Mouse (Mus musculus): Measurements from ENCODE around the gene Crybg1. TPM values are rescaled to one million over a fixed set of nuclear protein-coding genes. Genes with fewer than 3 reads are reported as not detected.

The Crybg1 gene
- polyA plus RNA-seq, 1 experiment from 2014 or later: 0.39 TPM

DNA sequence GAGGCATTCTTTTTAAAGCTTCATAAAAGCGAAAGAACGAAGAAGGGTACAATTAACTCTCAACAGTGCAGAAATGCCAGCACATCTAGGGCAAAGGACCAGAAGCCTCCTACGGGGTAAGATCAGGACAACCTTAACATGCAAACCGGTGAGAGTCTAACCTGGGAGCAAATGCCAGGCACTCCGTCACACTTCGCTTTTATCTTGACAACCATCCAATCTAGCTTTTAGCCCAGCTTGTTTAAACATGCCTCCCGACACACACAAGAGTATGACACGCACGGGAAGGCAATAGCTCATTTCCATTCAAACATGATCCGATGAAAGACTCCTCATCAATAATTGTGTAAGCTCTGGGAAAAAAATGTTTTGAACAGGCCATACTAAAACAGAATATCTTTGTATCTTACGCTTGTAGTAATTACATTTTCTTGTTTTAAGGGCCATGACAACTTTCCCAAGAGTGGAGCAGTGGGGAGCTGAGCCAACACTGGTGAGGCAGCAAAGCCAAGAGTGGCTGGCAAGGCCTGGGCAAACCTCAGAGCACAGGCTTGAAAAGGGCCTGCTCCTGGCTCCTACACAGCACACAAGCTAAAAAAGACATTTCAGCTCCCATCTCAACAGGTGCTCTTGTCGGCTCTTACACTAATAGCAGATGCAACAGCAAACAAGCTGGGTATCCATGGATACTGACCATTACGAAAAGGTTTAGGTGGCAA lies 10.4 kb downstream of the Crybg1 start:
- peaks cover 4% of the 10 kb centered on the region; the same call in 1 of the 2 replicates for H3K4me1 ChIP-seq
- no peak overlapping the region for H3K27ac ChIP-seq
- H3K4me2 ChIP-seq (replicated peaks): no peak overlapping the region
- no peaks in the 10 kb centered on the region for H3K36me3 ChIP-seq
- WGBS: 83% methylated on average over 13 of the region's 13 CpGs
- H3K27me3 ChIP-seq: no peaks in the 10 kb centered on the region
- ATAC-seq (ENCODE audit: low FRiP score): no peak
- no peak overlapping the region for H3K9ac ChIP-seq
- no peak overlapping the region for H3K4me3 ChIP-seq
- H3K9me3 ChIP-seq (replicated peaks): no peaks in the 10 kb centered on the region

DNA sequence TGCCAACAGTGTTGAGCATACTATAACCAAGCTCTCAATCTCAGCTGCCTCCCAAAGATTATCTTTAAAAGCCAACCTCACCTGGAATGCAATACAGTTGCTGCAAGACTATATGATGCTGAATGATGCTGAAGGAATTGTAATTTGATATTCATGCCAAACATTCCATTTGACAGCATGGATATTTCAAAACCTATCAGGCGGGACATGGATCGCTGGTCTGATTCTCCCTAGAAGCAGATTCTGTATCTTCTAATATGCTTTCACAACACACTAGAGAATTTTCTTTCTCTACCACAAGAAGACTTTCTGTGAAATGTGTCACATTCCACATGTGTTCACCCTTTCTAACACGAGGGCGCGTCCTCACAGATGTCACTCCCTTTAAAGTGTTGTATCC lies 22.6 kb downstream of the Crybg1 start:
- Histone ChIP-seq H3K9ac (no peak overlapping the region), H3K4me3 (no peak overlapping the region), H3K27me3 (no peaks in the 10 kb centered on the region), H3K4me1 (no peaks in the 10 kb centered on the region), H3K27ac (no peak overlapping the region), H3K36me3 (no peaks in the 10 kb centered on the region), H3K9me3 (replicated peaks) (no peaks in the 10 kb centered on the region), H3K4me2 (replicated peaks) (no peak overlapping the region)
- WGBS: 91% methylated on average over 5 of the region's 5 CpGs
- no peak for ATAC-seq (ENCODE audit: low FRiP score)

DNA sequence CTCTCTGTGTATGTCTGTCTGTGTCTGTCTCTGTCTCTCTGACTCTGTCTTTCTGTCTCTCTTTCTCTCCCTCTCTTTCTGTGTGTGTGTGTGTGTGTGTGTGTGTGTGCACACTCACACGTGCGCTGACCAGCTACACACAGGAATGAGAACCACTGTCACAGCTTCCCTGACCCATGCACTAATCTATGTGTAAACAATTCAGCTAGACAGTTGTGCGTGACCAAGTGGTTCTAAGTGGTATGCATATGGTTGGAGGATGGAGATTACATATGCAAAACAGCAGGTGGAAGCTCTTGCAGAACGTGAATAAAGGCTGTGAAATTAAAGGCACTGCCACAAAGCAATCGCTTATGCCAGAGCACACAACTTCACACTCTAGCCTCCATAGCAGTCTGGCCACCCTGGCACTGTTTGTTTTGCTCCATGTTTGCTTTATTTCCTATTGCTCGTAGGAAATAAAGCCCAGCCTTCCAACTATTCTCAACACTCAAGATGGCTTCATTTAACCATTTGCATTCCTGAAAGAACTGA lies 24.2 kb downstream of the Crybg1 start:
- no peak overlapping the region for H3K4me2 ChIP-seq (replicated peaks)
- no peaks in the 10 kb centered on the region for H3K36me3 ChIP-seq
- H3K4me3 ChIP-seq: no peak overlapping the region
- WGBS: 58% methylated on average over 6 of the region's 6 CpGs
- H3K9me3 ChIP-seq (replicated peaks): no peaks in the 10 kb centered on the region
- no peak overlapping the region for H3K27ac ChIP-seq
- ATAC-seq (ENCODE audit: low FRiP score): peak; percentile 60
- H3K27me3 ChIP-seq: no peaks in the 10 kb centered on the region
- no peak overlapping the region for H3K9ac ChIP-seq
- H3K4me1 ChIP-seq: no peaks in the 10 kb centered on the region

DNA sequence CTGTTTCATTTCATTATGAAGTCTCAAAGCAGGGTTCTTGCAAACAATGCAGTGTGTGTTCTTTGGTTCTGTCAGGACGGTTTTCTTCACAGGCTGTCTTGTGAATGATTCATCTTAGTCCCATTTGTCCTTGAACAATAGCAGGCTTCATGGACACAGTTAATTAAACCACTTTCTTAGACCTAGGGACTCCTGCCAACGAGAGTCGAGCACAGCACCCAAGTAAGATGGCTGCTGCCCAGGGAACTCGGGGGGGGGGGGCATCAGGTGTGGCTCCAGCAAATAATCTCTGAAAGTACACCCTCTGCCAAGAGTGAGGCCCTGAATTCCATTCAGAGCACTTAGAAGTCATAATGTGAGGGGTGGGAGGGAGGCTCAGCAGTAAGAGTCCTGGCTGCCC lies 30.0 kb downstream of the Crybg1 start:
- no peaks in the 10 kb centered on the region for H3K9me3 ChIP-seq (replicated peaks)
- no peak for ATAC-seq (ENCODE audit: low FRiP score)
- no peak overlapping the region for H3K4me3 ChIP-seq
- H3K4me1 ChIP-seq: no peaks in the 10 kb centered on the region
- H3K36me3 ChIP-seq: no peaks in the 10 kb centered on the region
- H3K9ac ChIP-seq: no peak overlapping the region
- no peak overlapping the region for H3K27ac ChIP-seq
- no peak overlapping the region for H3K4me2 ChIP-seq (replicated peaks)
- 34% methylated on average over 4 of the region's 4 CpGs for WGBS
- no peaks in the 10 kb centered on the region for H3K27me3 ChIP-seq

GRCm38 (mm10) chr10:44116796-44117195 lies 31.9 kb downstream of the Crybg1 start:
- Histone ChIP-seq H3K27me3 (no peaks in the 10 kb centered on the region), H3K4me3 (no peak overlapping the region), H3K4me1 (no peaks in the 10 kb centered on the region), H3K9ac (no peak overlapping the region), H3K36me3 (no peaks in the 10 kb centered on the region), H3K4me2 (replicated peaks) (no peak overlapping the region), H3K9me3 (replicated peaks) (no peaks in the 10 kb centered on the region), H3K27ac (no peak overlapping the region)
- no peak for ATAC-seq (ENCODE audit: low FRiP score)
- 92% methylated on average over 5 of the region's 5 CpGs for WGBS

GRCm38 (mm10) chr10:44114611-44115010 lies 34.0 kb downstream of the Crybg1 start:
- Histone ChIP-seq H3K27me3 (no peaks in the 10 kb centered on the region), H3K4me1 (no peaks in the 10 kb centered on the region), H3K4me3 (no peak overlapping the region), H3K36me3 (no peaks in the 10 kb centered on the region), H3K4me2 (replicated peaks) (no peak overlapping the region), H3K9me3 (replicated peaks) (no peaks in the 10 kb centered on the region), H3K27ac (no peak overlapping the region), H3K9ac (no peak overlapping the region)
- ATAC-seq (ENCODE audit: low FRiP score): no peak
- WGBS: 70% methylated on average over 4 of the region's 4 CpGs

- WGBS: 88% methylated on average over 12 of the region's 12 CpGs
- no peak overlapping the region for H3K27ac ChIP-seq
- no peak for ATAC-seq (ENCODE audit: low FRiP score)
Observed at GRCm38 (mm10) chr10:44112005-44112675, 36.5 kb downstream of the Crybg1 start.

GRCm38 (mm10) chr10:44111168-44111567 lies 37.5 kb downstream of the Crybg1 start:
- no peak overlapping the region for H3K27ac ChIP-seq
- no peaks in the 10 kb centered on the region for H3K9me3 ChIP-seq (replicated peaks)
- WGBS: 91% methylated on average over 10 of the region's 10 CpGs
- no peak overlapping the region for H3K4me2 ChIP-seq (replicated peaks)
- no peak overlapping the region for H3K9ac ChIP-seq
- H3K4me3 ChIP-seq: no peak overlapping the region
- no peaks in the 10 kb centered on the region for H3K27me3 ChIP-seq
- H3K36me3 ChIP-seq: no peaks in the 10 kb centered on the region
- H3K4me1 ChIP-seq: no peaks in the 10 kb centered on the region
- ATAC-seq (ENCODE audit: low FRiP score): no peak

More at GRCm38 (mm10) chr10:44112005-44112675, 36.5 kb downstream of the Crybg1 start:
- Histone ChIP-seq H3K4me1 (no peaks in the 10 kb centered on the region), H3K36me3 (no peaks in the 10 kb centered on the region), H3K9me3 (replicated peaks) (no peaks in the 10 kb centered on the region), H3K4me3 (no peak overlapping the region), H3K4me2 (replicated peaks) (no peak overlapping the region), H3K27me3 (no peaks in the 10 kb centered on the region), H3K9ac (no peak overlapping the region)

GRCm38 (mm10) chr10:44110460-44110859 lies 38.2 kb downstream of the Crybg1 start:
- Histone ChIP-seq H3K27ac (no peak overlapping the region), H3K4me3 (no peak overlapping the region), H3K9me3 (replicated peaks) (no peaks in the 10 kb centered on the region), H3K4me2 (replicated peaks) (no peak overlapping the region), H3K9ac (no peak overlapping the region), H3K4me1 (no peaks in the 10 kb centered on the region), H3K36me3 (no peaks in the 10 kb centered on the region), H3K27me3 (no peaks in the 10 kb centered on the region)
- no peak for ATAC-seq (ENCODE audit: low FRiP score)

DNA sequence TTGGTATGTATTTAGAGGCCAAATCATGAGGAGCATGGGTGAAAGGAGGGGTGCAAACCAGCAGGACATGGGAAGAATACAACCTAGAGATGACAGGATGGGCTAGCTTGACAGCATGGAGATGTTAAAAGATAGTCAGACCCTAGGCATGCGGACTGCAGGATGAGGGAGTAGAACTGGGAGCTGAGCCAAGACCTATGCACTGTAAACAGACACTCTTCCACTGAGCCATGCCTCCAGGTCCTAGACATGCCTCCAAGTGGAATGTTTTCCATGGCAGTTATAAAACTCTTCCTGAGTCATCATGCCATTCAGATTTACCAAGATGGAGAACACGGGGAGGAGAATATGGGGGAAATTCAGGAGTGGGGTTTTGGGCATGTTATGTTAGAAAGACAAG lies 53.9 kb downstream of the Crybg1 start:
- Histone ChIP-seq H3K4me2 (replicated peaks) (no peak overlapping the region), H3K9me3 (replicated peaks) (peaks cover 4% of the 10 kb centered on the region), H3K4me1 (no peaks in the 10 kb centered on the region), H3K36me3 (no peaks in the 10 kb centered on the region), H3K27me3 (no peaks in the 10 kb centered on the region), H3K9ac (no peak overlapping the region), H3K27ac (no peak overlapping the region), H3K4me3 (no peak overlapping the region)
- WGBS: 83% methylated on average over 2 of the region's 2 CpGs
- no peak for ATAC-seq (ENCODE audit: low FRiP score)

GRCm38 (mm10) chr10:44091757-44092156 lies 56.9 kb downstream of the Crybg1 start:
- WGBS: 89% methylated on average over 2 of the region's 2 CpGs
- Histone ChIP-seq H3K27ac (no peak overlapping the region), H3K4me1 (no peaks in the 10 kb centered on the region), H3K9ac (no peak overlapping the region), H3K36me3 (no peaks in the 10 kb centered on the region), H3K9me3 (replicated peaks) (peaks cover 4% of the 10 kb centered on the region), H3K4me2 (replicated peaks) (no peak overlapping the region), H3K4me3 (no peak overlapping the region), H3K27me3 (no peaks in the 10 kb centered on the region)
- ATAC-seq (ENCODE audit: low FRiP score): no peak

DNA sequence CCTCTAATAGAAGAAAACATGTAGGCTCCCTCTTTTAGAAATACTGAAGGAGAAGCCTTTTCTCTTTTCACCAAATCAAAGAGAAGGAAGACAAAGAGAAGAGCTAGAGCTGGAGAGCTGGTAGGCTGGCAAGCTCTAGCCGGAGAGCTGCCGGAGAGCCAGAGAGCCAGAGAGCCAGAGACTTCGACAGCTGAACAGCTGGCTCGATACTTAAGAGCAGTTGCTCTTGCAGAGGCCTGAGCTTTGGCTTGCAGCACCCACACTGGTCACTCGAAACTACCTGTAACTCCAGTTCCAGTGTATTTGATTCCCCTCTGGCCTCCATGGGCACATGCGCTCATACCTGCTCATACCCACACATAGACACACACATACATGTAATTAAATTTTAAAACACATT lies 68.3 kb downstream of the Crybg1 start:
- no peaks in the 10 kb centered on the region for H3K9me3 ChIP-seq (replicated peaks)
- WGBS: 68% methylated on average over 6 of the region's 6 CpGs
- H3K27me3 ChIP-seq: no peaks in the 10 kb centered on the region
- no peaks in the 10 kb centered on the region for H3K36me3 ChIP-seq
- H3K4me1 ChIP-seq: no peaks in the 10 kb centered on the region
- H3K9ac ChIP-seq: no peak overlapping the region
- no peak overlapping the region for H3K4me2 ChIP-seq (replicated peaks)
- no peak overlapping the region for H3K4me3 ChIP-seq
- ATAC-seq (ENCODE audit: low FRiP score): no peak
- no peak overlapping the region for H3K27ac ChIP-seq
